Mouse (Mus musculus): ENCODE measurements at regions not wholly inside any gene's neighbourhood (a gene's known extent, or its start where the extent isn't known, plus 50 kb on each side); places are given as distances from the start of the nearest gene placed in this dataset.

- no peak for DNase-seq
Measured at GRCm38 (mm10) chr6:117332641-117333040, 164.3 kb downstream of the Cxcl12 start.

GRCm38 (mm10) chr6:117342123-117342522 is 173.8 kb downstream of the Cxcl12 start:
- DNase-seq = no peak

- no peak for DNase-seq
Measured at GRCm38 (mm10) chr6:117347356-117347755, 179.0 kb downstream of the Cxcl12 start.

- DNase-seq = no peak
Measured at GRCm38 (mm10) chr6:117351846-117352245, 183.5 kb downstream of the Cxcl12 start.

- no peak for DNase-seq
Measured at GRCm38 (mm10) chr6:117353091-117353490, 184.8 kb downstream of the Cxcl12 start.

GRCm38 (mm10) chr6:117356101-117356500 is 187.8 kb downstream of the Cxcl12 start:
- DNase-seq = no peak

- no peak for DNase-seq
Measured at GRCm38 (mm10) chr6:117359401-117359800, 191.1 kb downstream of the Cxcl12 start.

GRCm38 (mm10) chr6:117366563-117366962 is 198.2 kb downstream of the Cxcl12 start:
- no peak for DNase-seq

GRCm38 (mm10) chr6:117375989-117376388 is 207.7 kb downstream of the Cxcl12 start:
- no peak for DNase-seq

GRCm38 (mm10) chr6:117379904-117380303 is 211.6 kb downstream of the Cxcl12 start:
- no peak for DNase-seq

GRCm38 (mm10) chr6:117390233-117390848 is 222.0 kb downstream of the Cxcl12 start:
- DNase-seq = no peak

- DNase-seq = no peak
Measured at GRCm38 (mm10) chr6:117393480-117393879, 225.1 kb downstream of the Cxcl12 start.

- DNase-seq = no peak
Measured at GRCm38 (mm10) chr6:117405589-117406311, 237.4 kb downstream of the Cxcl12 start.

- no peak for DNase-seq
Measured at GRCm38 (mm10) chr6:117406312-117406595, 237.9 kb downstream of the Cxcl12 start.

GRCm38 (mm10) chr6:117406757-117407156 is 238.4 kb downstream of the Cxcl12 start:
- no peak for DNase-seq

GRCm38 (mm10) chr6:117407206-117407858 is 239.0 kb downstream of the Cxcl12 start:
- no peak for DNase-seq

- no peak for DNase-seq
Measured at GRCm38 (mm10) chr6:117407953-117408352, 239.6 kb downstream of the Cxcl12 start.

GRCm38 (mm10) chr6:117408971-117409783 is 240.8 kb downstream of the Cxcl12 start:
- no peak for DNase-seq

- DNase-seq = no peak
Measured at GRCm38 (mm10) chr6:117414926-117415325, 246.6 kb downstream of the Cxcl12 start.

GRCm38 (mm10) chr6:117415901-117416300 is 247.6 kb downstream of the Cxcl12 start:
- DNase-seq = no peak

- DNase-seq = no peak
Measured at GRCm38 (mm10) chr6:117416461-117416860, 248.1 kb downstream of the Cxcl12 start.

- peak in 1 of 2 experiments; percentile 10 for DNase-seq
Measured at GRCm38 (mm10) chr6:117422846-117423573, 254.7 kb downstream of the Cxcl12 start.

GRCm38 (mm10) chr6:117426363-117426762 is 258.0 kb downstream of the Cxcl12 start:
- DNase-seq = no peak
